Mouse (Mus musculus) liver, adult 2 months (tissue): ENCODE data around the gene Phf1.
"Not testable (repeated sequence)": the region's sequence is repeated elsewhere in the genome, so short reads cannot be mapped to it uniquely, and the experiment has no call there.

Experiments used
- CTCF ChIP-seq: fragments of 200-500 bp; IDR thresholded peaks from 2 replicates; pipeline ENCODE4 v1.5.1; 2011; ENCODE audit warnings: low read depth, low read length, control low read depth
- POLR2A ChIP-seq: fragments of 200-500 bp; IDR thresholded peaks from 2 replicates; pipeline ENCODE4 v1.6.1; 2011; ENCODE audit warnings: low read length, control low read depth; ENCODE audit not compliant: insufficient read depth; ENCODE audit errors: extremely low read depth

DNA sequence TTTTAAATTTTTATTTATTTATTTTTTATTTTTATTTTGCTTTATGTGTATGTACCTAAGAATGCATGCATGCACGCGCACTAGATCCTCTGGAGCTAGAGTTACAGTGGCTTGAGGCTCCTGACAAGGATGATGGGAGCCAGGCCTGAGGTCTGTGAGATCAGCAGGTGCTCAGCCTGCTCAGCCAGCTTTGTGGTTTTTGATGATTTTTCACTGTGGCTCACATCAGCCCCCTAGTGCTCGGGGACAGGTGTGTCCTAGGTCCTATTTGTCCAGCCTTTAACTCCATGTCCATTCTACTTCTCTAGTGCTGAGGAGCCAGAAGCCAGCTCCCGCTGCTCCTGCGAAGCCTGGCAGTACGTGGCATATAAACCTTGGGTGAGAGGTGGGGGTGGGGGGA, 10.5 kb upstream of the Phf1 start:
- TF ChIP-seq CTCF, POLR2A: not testable (repeated sequence)
